In the genomic region with DNA sequence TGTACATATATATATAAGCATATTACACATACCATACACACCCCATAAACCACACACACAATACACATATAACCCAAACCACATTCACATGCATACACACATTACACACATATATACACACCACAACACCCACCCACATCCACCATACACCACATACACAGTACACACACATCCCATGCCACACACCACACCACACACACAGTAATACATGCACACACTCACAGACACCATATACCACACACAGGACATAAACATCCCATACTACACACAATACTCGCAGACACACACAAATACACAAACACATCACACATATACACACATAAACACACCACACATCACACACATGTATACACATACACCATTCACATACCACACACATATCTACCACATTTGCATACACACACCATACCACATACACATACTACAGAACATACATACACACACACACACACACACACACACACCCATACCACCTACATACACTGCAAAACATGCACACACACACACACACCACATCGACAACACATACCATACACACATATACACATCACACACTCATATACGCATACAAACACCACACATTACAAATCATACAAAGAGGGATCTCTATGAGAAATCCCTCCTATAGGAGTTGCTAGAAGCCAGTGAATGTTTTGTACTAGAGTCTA, we compare ENCODE assay signal across 15 mouse cellular contexts. TPM values are rescaled to one million over a fixed set of nuclear protein-coding genes. Genes with fewer than 3 reads are reported as not detected.
DNase-seq lines count a peak whose midpoint lies in the region; ATAC-seq and TF ChIP-seq lines count a peak whose summit lies in the region.
"Had no signal": no experiment of that assay in that cellular context is flagged by ENCODE, and none has a peak within 500 bp of the region (broad histone marks: within the 10 kb centered on the region; RNA-seq: fewer than 3 reads in every experiment).

No protein-coding gene starts in this region.

- no peak for DNase-seq in lung, embryonic 14.5 days
- no peak for DNase-seq in lung, postnatal 4 days
- DNase-seq in MN1 (ENCODE audit: low spot score): no peak
- DNase-seq in adrenal gland, postnatal 10 days: no peak
- DNase-seq in left cerebral cortex, postnatal 14 days (ENCODE audit: low spot score in 2 of 2): no peak
- DNase-seq: gastrocnemius, postnatal 14 days had no signal

- no peaks in the 10 kb centered on the region for H3K4me1 ChIP-seq in lung, embryonic 14.5 days (ENCODE audit: insufficient read depth)
- H3K4me1 ChIP-seq in hindbrain, embryonic 12.5 days: peaks cover 3% of the 10 kb centered on the region; the same call in 1 of the 2 replicates
- H3K4me1 ChIP-seq in midbrain, embryonic 12.5 days: peaks cover 4% of the 10 kb centered on the region; the same call in 1 of the 2 replicates
- H3K4me1 ChIP-seq: heart, embryonic 13.5 days; limb, embryonic 15.5 days had no signal

- no peak overlapping the region for H3K27ac ChIP-seq in lung, embryonic 14.5 days (ENCODE audit: low read depth)
- no peak overlapping the region for H3K27ac ChIP-seq in hindbrain, embryonic 12.5 days
- H3K27ac ChIP-seq in midbrain, embryonic 12.5 days (replicated peaks): peak overlapping the region; percentile 10; the same call in 1 of the 2 replicates
- H3K27ac ChIP-seq: heart, embryonic 13.5 days; limb, embryonic 15.5 days; lung, embryonic 15.5 days had no signal

- no peak overlapping the region for H3K4me3 ChIP-seq in lung, embryonic 14.5 days (ENCODE audit: low read depth, low read length)
- no peak overlapping the region for H3K4me3 ChIP-seq in hindbrain, embryonic 12.5 days
- no peak overlapping the region for H3K4me3 ChIP-seq in midbrain, embryonic 12.5 days
- H3K4me3 ChIP-seq: erythroblast, embryonic 14.5 days; heart, embryonic 13.5 days; limb, embryonic 15.5 days; lung, embryonic 15.5 days had no signal

- intact Hi-C loops in left cerebral cortex, postnatal 14 days (cut with DNase I): no loop called here

- H3K27me3 ChIP-seq in lung, embryonic 14.5 days (ENCODE audit: insufficient read depth, low read length): no peaks in the 10 kb centered on the region
- H3K27me3 ChIP-seq in hindbrain, embryonic 12.5 days: no peaks in the 10 kb centered on the region
- peaks cover 7% of the 10 kb centered on the region for H3K27me3 ChIP-seq in midbrain, embryonic 12.5 days
- H3K27me3 ChIP-seq: heart, embryonic 13.5 days; limb, embryonic 15.5 days; lung, embryonic 15.5 days had no signal

- TF ChIP-seq CTCF in lung, embryonic 14.5 days (IDR thresholded peaks at IDR 0.05; ENCODE audit: low read depth): no peak

- H3K4me2 ChIP-seq in lung, embryonic 14.5 days: no peak overlapping the region
- H3K4me2 ChIP-seq in hindbrain, embryonic 12.5 days (replicated peaks): no peak overlapping the region
- H3K4me2 ChIP-seq in midbrain, embryonic 12.5 days (replicated peaks): no peak overlapping the region
- H3K4me2 ChIP-seq: heart, embryonic 13.5 days; limb, embryonic 15.5 days; lung, embryonic 15.5 days had no signal

- no peak overlapping the region for H3K9ac ChIP-seq in lung, embryonic 14.5 days
- no peak overlapping the region for H3K9ac ChIP-seq in hindbrain, embryonic 12.5 days
- no peak overlapping the region for H3K9ac ChIP-seq in midbrain, embryonic 12.5 days (replicated peaks)
- H3K9ac ChIP-seq: heart, embryonic 13.5 days; limb, embryonic 15.5 days; lung, embryonic 15.5 days had no signal

- 79% methylated on average over 3 of the region's 3 CpGs for WGBS in lung, embryonic 14.5 days
- WGBS in hindbrain, embryonic 12.5 days: 90% methylated on average over 3 of the region's 3 CpGs
- WGBS in midbrain, embryonic 12.5 days: 85% methylated on average over 3 of the region's 3 CpGs

- H3K9me3 ChIP-seq in lung, embryonic 14.5 days (ENCODE audit: low read depth, low read length): no peaks in the 10 kb centered on the region
- H3K9me3 ChIP-seq in hindbrain, embryonic 12.5 days (replicated peaks): no peaks in the 10 kb centered on the region
- no peaks in the 10 kb centered on the region for H3K9me3 ChIP-seq in midbrain, embryonic 12.5 days
- H3K9me3 ChIP-seq: heart, embryonic 13.5 days; limb, embryonic 15.5 days; lung, embryonic 15.5 days had no signal

- H3K36me3 ChIP-seq in lung, embryonic 14.5 days (ENCODE audit: insufficient read depth): no peaks in the 10 kb centered on the region
- no peaks in the 10 kb centered on the region for H3K36me3 ChIP-seq in hindbrain, embryonic 12.5 days
- H3K36me3 ChIP-seq in midbrain, embryonic 12.5 days: no peaks in the 10 kb centered on the region
- H3K36me3 ChIP-seq: heart, embryonic 13.5 days; limb, embryonic 15.5 days; lung, embryonic 15.5 days had no signal

- ATAC-seq in lung, embryonic 14.5 days (ENCODE audit: insufficient read depth): peak; percentile 47
- ATAC-seq in hindbrain, embryonic 12.5 days (ENCODE audit: low FRiP score): peak; percentile 30
- ATAC-seq in midbrain, embryonic 12.5 days (ENCODE audit: low FRiP score, low read depth): peak; percentile 53

RNA-seq across cellular contexts. Expression of gene Plscr5, which starts 19.3 kb away (rescaled TPM):
- not detected in 2 replicates for polyA plus RNA-seq in lung, embryonic 14.5 days (2014; fragmentation: Nextera tagmentation; extraction: Ambion mirVana)
- polyA plus RNA-seq in hindbrain, embryonic 12.5 days (2016; fragmentation: Nextera tagmentation; extraction: Ambion mirVana): not detected in 2 replicates
- polyA plus RNA-seq in midbrain, embryonic 12.5 days (2016; fragmentation: Nextera tagmentation; extraction: Ambion mirVana): not detected in 2 replicates
- not detected for total RNA-seq in adrenal gland, postnatal 10 days (2021)
- total RNA-seq in left cerebral cortex, postnatal 14 days (2021): not detected
- total RNA-seq: gastrocnemius, postnatal 14 days; hematopoietic stem cell, adult 5-6 weeks; layer of hippocampus, postnatal 36 days had no signal
- polyA plus RNA-seq: erythroblast, embryonic 14.5 days; heart, embryonic 13.5 days; kidney, adult 2 months; limb, embryonic 15.5 days; lung, embryonic 15.5 days had no signal
